Mouse (Mus musculus) G1E (cell line): Measurements from ENCODE around the gene Eif6. TPM values are rescaled to one million over a fixed set of nuclear protein-coding genes. Genes with fewer than 3 reads are reported as not detected.

Experiments
- ATAC-seq: 2 replicates; pipeline ENCODE4 v1.8.0; 2016; ENCODE audit warnings: mild to moderate bottlenecking; ENCODE audit not compliant: insufficient number of reproducible peaks, poor library complexity, low FRiP score, severe bottlenecking; ENCODE audit errors: extremely low read depth
- DNase-seq: peaks from one replicate; pipeline ENCODE4 v3.0.0; 2012; ENCODE audit warnings: low spot score
- H3K27me3 ChIP-seq: 2 replicates; pipeline ENCODE4 v1.6.1; 2012; ENCODE audit warnings: mild to moderate bottlenecking, low read length, inconsistent platforms; ENCODE audit not compliant: insufficient read depth
- H3K36me3 ChIP-seq: replicated peaks from 2 replicates; pipeline ENCODE3; 2012; ENCODE audit warnings: mild to moderate bottlenecking, inconsistent platforms
- H3K4me1 ChIP-seq: 2 replicates; pipeline ENCODE4 v1.6.1; 2012; ENCODE audit warnings: low read depth, low read length, inconsistent platforms, mixed read lengths; ENCODE audit not compliant: insufficient read depth
- H3K4me3 ChIP-seq: 2 replicates; pipeline ENCODE4 v1.5.1; 2012; ENCODE audit warnings: low read depth, mild to moderate bottlenecking, inconsistent platforms, low read length, moderate library complexity, mixed read lengths
- H3K9me3 ChIP-seq: replicated peaks from 2 replicates; pipeline ENCODE4 v1.6.1; 2012; ENCODE audit warnings: inconsistent platforms
- CTCF ChIP-seq: IDR thresholded peaks from 2 replicates; pipeline ENCODE4 v1.5.1; 2012; ENCODE audit warnings: low read depth, low read length, inconsistent platforms, mixed read lengths
- GATA1 ChIP-seq: IDR thresholded peaks from 2 replicates; pipeline ENCODE4 v1.6.1; 2012; ENCODE audit warnings: borderline replicate concordance, low read length, inconsistent platforms, mixed read lengths
- GATA2 ChIP-seq: IDR thresholded peaks from 2 replicates; pipeline ENCODE4 v1.6.1; 2012; ENCODE audit warnings: low read depth, low read length, inconsistent platforms, borderline replicate concordance
- POLR2AphosphoS5 ChIP-seq: IDR thresholded peaks from 2 replicates; pipeline ENCODE4 v1.6.1; 2012; ENCODE audit warnings: low read depth, low read length, inconsistent platforms; ENCODE audit not compliant: insufficient replicate concordance
- TAL1 ChIP-seq: conservative IDR thresholded peaks from 2 replicates; pipeline ENCODE4 v1.6.1; 2012; ENCODE audit warnings: low read depth, low read length, inconsistent platforms, mixed read lengths
- polyA plus RNA-seq: library from polyadenylated mRNA; stranded (reverse); fragments of >175 nt; gene quantifications from 2 replicates; pipeline ENCODE4 v1.2.3, GENCODE M21; 2012
- total RNA-seq, 2 experiments: library from RNA; stranded (forward) in 1 of 2; stranded (reverse) in 1 of 2; fragments of 200-1000 nt in 1 of 2; fragments of >200 nt in 1 of 2; fragmentation: Nextera tagmentation in 1 of 2; gene quantifications; 2 replicates each; pipeline ENCODE4 v1.2.3; 2014 to 2017

Gene Eif6
- total and polyA plus RNA-seq, 3 experiments = 91.5 to 261 (median 251) TPM

DNA sequence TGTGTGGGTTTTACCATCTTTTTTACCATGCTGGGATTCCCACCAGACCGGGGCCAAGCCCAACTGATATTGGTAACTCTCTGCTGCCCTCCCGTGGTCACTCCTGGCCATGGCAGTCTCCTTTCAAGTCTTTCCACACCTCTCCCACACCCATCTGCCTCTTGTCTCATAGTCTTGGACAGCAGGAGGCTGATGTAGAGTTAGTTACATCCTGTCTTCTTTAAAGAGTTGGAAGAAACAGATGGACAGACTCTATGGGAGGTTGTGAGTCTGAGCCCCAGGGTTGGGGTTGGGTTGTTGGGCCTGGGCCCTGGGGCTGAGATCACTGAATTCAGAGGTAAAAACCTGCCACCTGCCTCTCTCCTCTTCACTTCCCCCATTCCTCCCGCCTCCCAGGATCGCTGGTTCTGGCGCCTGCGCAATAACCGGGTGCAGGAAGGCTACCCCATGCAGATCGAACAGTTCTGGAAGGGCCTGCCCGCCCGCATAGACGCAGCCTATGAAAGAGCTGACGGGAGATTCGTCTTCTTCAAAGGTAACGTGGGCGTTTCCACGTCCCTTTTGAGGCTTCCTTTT is 14.8 kb downstream of the Eif6 start:
- ATAC-seq = no peak

DNA sequence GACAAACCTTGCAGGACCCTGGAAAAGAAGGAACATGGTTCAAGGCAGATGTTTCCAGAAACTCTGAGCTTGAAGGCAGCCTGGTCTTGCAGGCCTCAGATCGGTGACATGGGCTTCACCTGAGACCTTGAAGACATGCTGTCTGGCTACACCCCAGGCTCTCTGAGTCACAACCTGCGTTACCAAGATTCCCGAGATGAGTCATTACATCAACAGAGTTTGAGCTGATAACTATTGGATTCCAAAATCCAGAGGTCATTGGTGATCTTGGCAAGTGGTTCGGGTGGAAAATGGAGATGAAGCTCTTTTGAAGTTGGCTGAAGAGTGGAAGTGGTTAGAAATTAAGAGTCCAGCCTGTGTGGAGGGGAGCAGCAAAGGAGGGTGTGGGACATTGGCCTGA is 17.1 kb downstream of the Eif6 start:
- no peaks in the 10 kb centered on the region; the same call in 1 of the 2 replicates for H3K4me1 ChIP-seq
- no peaks in the 10 kb centered on the region for H3K9me3 ChIP-seq
- H3K4me3 ChIP-seq = no peak overlapping the region
- no peak for TF ChIP-seq GATA1
- TF ChIP-seq TAL1 = no peak
- TF ChIP-seq GATA2 = no peak
- no peak for TF ChIP-seq CTCF
- TF ChIP-seq POLR2AphosphoS5 = no peak
- no peak for DNase-seq
- H3K36me3 ChIP-seq = no peaks in the 10 kb centered on the region
- H3K27me3 ChIP-seq = peaks cover 62% of the 10 kb centered on the region
- no peak for ATAC-seq

More for the DNA sequence above, 14.8 kb downstream of the Eif6 start:
- peaks cover 10% of the 10 kb centered on the region for H3K36me3 ChIP-seq
- H3K9me3 ChIP-seq = no peaks in the 10 kb centered on the region
- DNase-seq = peak; percentile 79
- peaks cover 3% of the 10 kb centered on the region; the same call in 1 of the 2 replicates for H3K4me1 ChIP-seq
- no peak overlapping the region for H3K4me3 ChIP-seq
- TF ChIP-seq CTCF = peak; percentile 97
- no peak for TF ChIP-seq GATA1
- H3K27me3 ChIP-seq = peaks cover 51% of the 10 kb centered on the region

DNA sequence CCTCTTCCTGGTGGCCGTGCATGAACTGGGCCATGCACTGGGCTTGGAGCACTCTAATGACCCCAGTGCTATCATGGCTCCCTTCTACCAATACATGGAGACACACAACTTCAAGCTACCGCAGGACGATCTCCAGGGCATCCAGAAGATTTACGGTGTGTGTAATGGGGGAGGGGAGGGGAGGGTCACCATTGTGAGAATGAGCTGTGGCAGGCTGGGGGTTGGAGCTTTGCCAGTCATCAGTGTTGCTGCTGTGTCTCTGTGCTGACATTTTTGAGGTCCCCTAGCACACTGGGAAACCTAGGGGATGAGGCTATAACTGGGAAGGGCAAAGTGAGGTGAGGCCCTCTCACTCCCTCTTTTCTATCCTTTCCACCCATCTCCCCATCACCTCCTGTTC is 19.3 kb downstream of the Eif6 start:
- Histone ChIP-seq H3K4me3 (no peak overlapping the region), H3K9me3 (no peaks in the 10 kb centered on the region), H3K36me3 (no peaks in the 10 kb centered on the region), H3K4me1 (no peaks in the 10 kb centered on the region; the same call in 1 of the 2 replicates), H3K27me3 (peaks cover 57% of the 10 kb centered on the region)
- DNase-seq (no peak), ATAC-seq (no peak)
- no peak for TF ChIP-seq POLR2AphosphoS5
- TF ChIP-seq CTCF = no peak
- no peak for TF ChIP-seq GATA2
- no peak for TF ChIP-seq TAL1
- no peak for TF ChIP-seq GATA1

DNA sequence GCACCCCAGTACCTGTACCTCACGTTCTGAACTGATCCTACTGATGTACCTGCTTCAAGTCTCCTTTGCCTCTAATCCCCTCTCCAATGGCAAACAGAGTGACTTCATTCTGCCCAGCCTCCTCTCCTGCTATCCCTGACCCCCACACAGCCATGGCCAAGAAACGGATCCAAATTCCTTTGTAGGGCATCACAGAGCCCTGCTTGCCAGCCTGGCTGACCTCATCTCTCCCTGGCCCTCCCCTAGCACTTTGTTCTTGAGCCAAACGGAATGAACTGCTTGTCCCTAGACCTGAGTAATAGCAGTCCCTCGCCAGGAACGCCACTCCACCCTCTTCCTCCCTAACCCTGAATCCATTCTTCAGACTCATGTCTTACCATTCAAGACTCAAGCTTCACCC is 20.2 kb downstream of the Eif6 start:
- no peaks in the 10 kb centered on the region; the same call in 1 of the 2 replicates for H3K4me1 ChIP-seq
- ATAC-seq = no peak
- no peak overlapping the region for H3K4me3 ChIP-seq
- TF ChIP-seq GATA2 = no peak
- no peak for TF ChIP-seq CTCF
- TF ChIP-seq GATA1 = no peak
- TF ChIP-seq TAL1 = no peak
- TF ChIP-seq POLR2AphosphoS5 = no peak
- no peak for DNase-seq
- H3K36me3 ChIP-seq = no peaks in the 10 kb centered on the region
- no peaks in the 10 kb centered on the region for H3K9me3 ChIP-seq
- H3K27me3 ChIP-seq = peaks cover 59% of the 10 kb centered on the region

DNA sequence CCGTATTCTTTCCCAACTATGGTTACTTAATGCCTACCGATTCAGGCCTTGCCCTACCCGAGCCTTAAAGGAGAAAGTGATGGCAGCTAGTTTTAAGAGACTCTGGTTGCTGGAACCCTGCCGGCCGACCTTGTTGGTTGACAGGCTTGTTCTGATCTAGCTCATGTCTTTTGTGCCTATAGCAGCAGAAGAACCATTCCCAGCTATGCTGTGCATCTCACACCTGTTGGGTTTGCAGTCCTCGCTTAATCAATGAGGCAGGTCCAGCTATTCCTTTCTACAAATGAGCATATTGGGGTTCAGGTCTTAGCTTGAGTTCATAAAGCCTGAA is 20.8 kb downstream of the Eif6 start:
- H3K4me3 ChIP-seq = no peak overlapping the region
- no peak for ATAC-seq
- no peaks in the 10 kb centered on the region; the same call in 1 of the 2 replicates for H3K4me1 ChIP-seq
- no peaks in the 10 kb centered on the region for H3K36me3 ChIP-seq
- no peak for TF ChIP-seq GATA1
- no peak for TF ChIP-seq POLR2AphosphoS5
- TF ChIP-seq GATA2 = no peak
- no peak for TF ChIP-seq CTCF
- TF ChIP-seq TAL1 = no peak
- H3K9me3 ChIP-seq = no peaks in the 10 kb centered on the region
- DNase-seq = no peak
- H3K27me3 ChIP-seq = peaks cover 61% of the 10 kb centered on the region

DNA sequence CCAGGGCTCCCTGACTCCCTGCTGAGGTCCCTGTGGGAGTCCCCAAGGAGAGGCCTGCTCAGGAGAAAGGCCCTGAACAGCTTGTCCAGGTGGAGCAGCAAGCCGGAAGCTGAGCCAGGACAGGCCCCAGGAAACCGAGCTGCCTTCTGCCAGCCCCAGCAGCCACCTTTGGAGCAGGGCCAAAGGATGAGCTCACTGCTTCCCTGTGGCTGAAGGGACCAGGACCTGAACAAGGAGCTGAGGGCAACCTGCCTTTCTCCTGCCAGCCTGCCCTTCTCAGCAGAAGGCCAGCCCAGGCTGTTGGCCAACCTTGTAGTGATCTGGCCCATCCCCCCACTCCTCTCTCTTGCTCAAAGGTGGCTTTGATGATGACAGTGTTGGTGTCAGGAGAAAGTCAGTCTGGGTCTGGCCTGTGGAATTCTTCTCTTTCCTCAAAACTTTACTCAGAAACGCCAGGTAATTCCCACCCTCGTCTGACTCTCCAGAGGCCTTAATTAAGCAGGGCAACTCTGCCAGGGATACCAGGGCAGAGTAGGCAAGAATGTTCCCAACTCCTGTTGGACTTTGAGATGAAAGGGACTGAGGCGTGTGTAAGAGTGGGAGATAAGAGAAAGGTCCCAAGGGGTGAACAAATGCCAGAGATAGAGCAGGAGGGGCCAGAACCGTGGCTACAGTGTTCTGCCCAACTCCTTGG is 21.3 kb downstream of the Eif6 start:
- Histone ChIP-seq H3K4me3 (no peak overlapping the region), H3K9me3 (no peaks in the 10 kb centered on the region), H3K36me3 (no peaks in the 10 kb centered on the region), H3K4me1 (no peaks in the 10 kb centered on the region; the same call in 1 of the 2 replicates), H3K27me3 (peaks cover 59% of the 10 kb centered on the region)
- TF ChIP-seq POLR2AphosphoS5 (no peak), CTCF (no peak), TAL1 (no peak), GATA1 (no peak), GATA2 (no peak)
- DNase-seq (no peak), ATAC-seq (no peak)
